Mouse (Mus musculus) embryonic stem cell, embryonic (primary cell): Measurements from ENCODE around the gene Rcc1l.

Experiments used
- CTCF ChIA-PET, 4 experiments: fragments of 300-600 bp in 2 of 4; fragments of 350-600 bp in 2 of 4; sonication (Branson Sonifier 250); formaldehyde crosslinking; loops; one replicate each; lab custom pipeline; 2022; ENCODE audit warnings: inconsistent platforms in 2 of 4; lab: Charles Lee
- POLR2A ChIA-PET, 4 experiments: fragments of 300-600 bp in 2 of 4; fragments of 350-600 bp in 2 of 4; sonication (Branson Sonifier 250); formaldehyde crosslinking; loops; one replicate each; lab custom pipeline; 2022; ENCODE audit warnings: antibody characterized with exemption in 4 of 4, inconsistent platforms in 1 of 4; lab: Charles Lee

Rcc1l gene

DNA sequence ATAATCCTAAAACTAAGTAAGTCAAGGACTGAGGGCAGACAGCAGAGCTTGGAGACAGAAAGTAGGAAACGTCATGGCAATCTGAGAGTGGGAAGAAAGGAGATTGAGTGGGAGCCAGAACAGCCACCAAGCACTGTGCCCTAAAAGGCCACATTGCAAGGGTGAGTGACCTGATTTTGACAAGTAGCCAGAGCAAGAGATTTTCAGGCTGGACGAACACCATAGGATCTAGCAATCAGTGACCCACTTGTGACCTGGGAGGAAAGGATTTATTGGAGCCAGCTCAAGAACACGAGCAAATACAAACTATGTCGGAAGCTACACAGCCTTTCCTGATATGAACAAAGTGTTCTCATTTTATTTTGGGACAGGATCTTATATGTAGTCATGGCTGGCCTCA lies 6.2 kb upstream of the Rcc1l start:
- ChIA-PET CTCF (interaction anchor here in 1 of 4 experiments (0.6 kb wide), 1 partner anchor 95 kb away, joined by 4 read pairs; no protein-coding TSS in a partner anchor), POLR2A (interaction anchor here in 3 of 4 experiments (0.7 to 3.5 kb wide), 23 partner anchors 8 to 191 kb away, joined by 3 to 23 read pairs (median 3); partner anchors contain the start of gene Rcc1l (in 1 of the 3))

DNA sequence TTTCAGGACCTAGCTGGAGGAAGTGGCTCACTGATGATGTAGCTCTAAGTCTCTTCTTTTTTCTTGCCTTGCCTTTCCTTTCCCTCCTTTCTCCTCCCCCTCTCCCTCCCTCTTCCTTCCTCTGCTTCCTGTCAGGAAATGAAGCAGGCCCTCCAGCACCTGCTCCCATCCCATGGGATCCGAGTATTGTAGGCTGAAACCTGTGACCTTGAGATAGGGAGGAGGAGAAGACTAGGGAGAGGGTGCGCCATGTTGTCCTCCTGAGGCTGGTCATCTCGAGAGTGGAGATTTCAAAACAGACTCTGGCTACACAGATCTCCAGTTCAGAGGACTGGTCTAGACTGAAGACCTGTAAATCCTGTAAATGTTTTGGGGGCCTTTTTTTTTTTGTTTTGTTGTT lies 5.6 kb upstream of the Rcc1l start:
- ChIA-PET CTCF (interaction anchor here in 1 of 4 experiments (0.6 kb wide), 1 partner anchor 96 kb away, joined by 4 read pairs; no protein-coding TSS in a partner anchor), POLR2A (interaction anchor here in 3 of 4 experiments (0.6 to 3.5 kb wide), 19 partner anchors 7 to 895 kb away, joined by 3 to 23 read pairs (median 3); partner anchors contain the start of gene Rcc1l (in 1 of the 3))

DNA sequence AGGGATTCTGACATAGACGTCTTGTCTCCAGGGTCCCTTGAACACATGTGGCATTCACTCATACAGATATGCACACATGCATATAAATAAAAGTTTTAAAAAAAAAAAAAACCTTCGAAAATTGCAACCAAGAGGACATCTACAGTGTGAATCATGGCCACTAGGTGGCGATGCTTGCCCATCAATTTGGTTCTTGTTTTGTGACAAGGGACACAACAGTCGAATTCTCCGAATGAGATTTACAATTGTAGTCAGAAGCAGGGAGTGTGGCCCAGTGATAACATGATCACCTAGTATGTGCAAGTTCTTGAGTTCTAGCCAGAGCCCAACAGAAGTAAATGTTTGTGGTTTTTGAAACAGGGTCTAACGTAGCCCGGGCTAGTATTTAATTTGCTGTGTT lies 3.3 kb upstream of the Rcc1l start:
- ChIA-PET POLR2A (interaction anchor here in 3 of 4 experiments (0.9 to 2.4 kb wide), 6 partner anchors 12 to 193 kb away, joined by 3 to 10 read pairs (median 4); no protein-coding TSS in a partner anchor), CTCF (interaction anchor here (0.7 to 1.9 kb wide), 6 partner anchors 18 to 310 kb away, joined by 3 to 10 read pairs (median 4); no protein-coding TSS in a partner anchor)

GRCm38 (mm10) chr5:134178536-134178935 lies 2.0 kb upstream of the Rcc1l start:
- CTCF ChIA-PET: interaction anchor here (0.6 to 1.9 kb wide), 8 partner anchors 49 to 313 kb away, joined by 3 to 10 read pairs (median 4); no protein-coding TSS in a partner anchor
- POLR2A ChIA-PET: interaction anchor here (0.6 to 5.5 kb wide), 35 partner anchors 8 to 788 kb away, joined by 3 to 27 read pairs (median 3); partner anchors contain the start of genes Clip2 (in 1 of the 4), Gtf2i (in 1 of the 4) and Gtf2ird1 (in 1 of the 4)

DNA sequence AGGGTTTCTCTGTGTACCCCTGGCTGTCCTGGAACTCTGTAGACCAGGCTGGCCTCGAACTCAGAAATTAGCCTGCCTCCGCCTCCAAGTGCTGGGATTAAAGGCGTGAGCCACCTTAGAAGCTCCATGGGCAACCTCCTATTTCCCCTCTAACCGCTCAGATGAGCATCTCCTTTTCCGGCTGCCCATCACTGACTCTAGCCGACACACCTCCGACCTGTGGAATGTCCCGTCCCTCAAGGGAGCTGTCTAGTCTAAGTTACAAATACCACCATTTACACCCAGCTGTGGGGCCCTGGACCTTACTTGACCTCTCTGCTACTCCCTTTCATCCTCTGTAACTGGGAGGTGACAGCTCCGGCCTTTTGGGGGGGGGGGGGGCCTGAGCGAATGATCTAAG lies 878 bp downstream of the Rcc1l start:
- ChIA-PET POLR2A (interaction anchor here (0.6 to 5.5 kb wide), 59 partner anchors 8 to 938 kb away, joined by 3 to 27 read pairs (median 4); partner anchors contain the start of genes Gtf2ird2 (in 2 of the 4) and Castor2 (in 1 of the 4)), CTCF (interaction anchor here (0.5 to 2.5 kb wide), 19 partner anchors 9 to 973 kb away, joined by 3 to 8 read pairs (median 4); no protein-coding TSS in a partner anchor)

GRCm38 (mm10) chr5:134173206-134173605 lies 3.4 kb downstream of the Rcc1l start:
- ChIA-PET POLR2A (interaction anchor here in 2 of 4 experiments (0.8 to 4.7 kb wide), 10 partner anchors 11 to 318 kb away, joined by 3 to 23 read pairs (median 4); partner anchors contain the start of gene Gtf2ird2 (in 2 of the 2)), CTCF (interaction anchor here (0.5 to 1.4 kb wide), 46 partner anchors 9 to 1784 kb away, joined by 3 to 17 read pairs (median 4); partner anchors contain the start of genes Castor2 (in 2 of the 4), Gtf2ird2 (in 1 of the 4) and Limk1 (in 1 of the 4))

DNA sequence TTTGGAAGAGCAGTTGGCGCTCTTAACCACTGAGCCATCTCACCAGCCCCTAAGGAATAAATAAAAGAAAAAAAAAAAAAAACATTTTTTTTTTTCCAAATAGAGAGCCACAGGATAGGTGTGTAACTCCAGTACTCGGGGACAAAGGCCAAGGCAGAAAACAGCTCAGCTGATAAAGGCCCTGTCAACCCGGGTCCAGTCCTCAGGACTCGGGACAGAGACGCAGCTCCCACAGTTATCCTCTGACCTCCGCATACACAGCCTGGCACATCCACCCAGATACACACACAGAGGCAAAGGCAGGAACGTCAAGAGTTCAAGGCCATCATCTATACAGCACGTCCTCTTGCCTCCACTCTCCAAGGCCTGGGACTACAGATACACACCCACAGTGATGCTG lies 6.4 kb downstream of the Rcc1l start:
- ChIA-PET CTCF (interaction anchor here in 3 of 4 experiments (0.6 to 1.2 kb wide), 6 partner anchors 49 to 1733 kb away, joined by 3 to 8 read pairs (median 5); no protein-coding TSS in a partner anchor), POLR2A (interaction anchor here (0.5 to 2.2 kb wide), 10 partner anchors 9 to 252 kb away, joined by 3 to 9 read pairs (median 3); partner anchors contain the start of gene Castor2 (in 1 of the 4))

GRCm38 (mm10) chr5:134169231-134169630 lies 7.3 kb downstream of the Rcc1l start:
- ChIA-PET CTCF (no interaction called here), POLR2A (interaction anchor here in 2 of 4 experiments (0.5 to 2.1 kb wide), 3 partner anchors 9 to 107 kb away, joined by 3 to 6 read pairs (median 4); partner anchors contain the start of gene Gtf2ird2 (in 1 of the 2))

DNA sequence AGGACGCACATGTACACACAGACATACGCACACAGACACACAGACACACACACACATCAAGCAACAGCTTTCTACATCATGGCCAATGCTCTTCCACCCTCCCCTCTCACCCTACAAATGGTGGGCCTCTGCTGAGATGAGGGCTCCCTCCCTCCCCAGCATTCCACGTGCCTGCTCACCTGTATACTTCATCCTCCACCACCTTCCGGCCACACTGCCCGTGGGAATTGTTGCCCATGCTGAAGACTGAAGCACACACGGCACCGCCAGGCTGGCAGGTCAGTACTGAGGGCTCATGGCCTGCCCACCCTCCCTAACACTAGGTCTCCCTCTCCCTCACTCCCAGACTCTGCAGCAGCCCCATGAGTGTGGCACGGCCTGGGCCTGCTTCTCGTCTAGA lies 8.5 kb downstream of the Rcc1l start:
- POLR2A ChIA-PET: interaction anchor here in 3 of 4 experiments (0.7 to 2.1 kb wide), 7 partner anchors 8 to 16 kb away, joined by 3 to 6 read pairs (median 4); partner anchors contain the start of genes Rcc1l (in 2 of the 3) and Gtf2ird2 (in 1 of the 3)
- CTCF ChIA-PET: interaction anchor here in 2 of 4 experiments (0.6 to 1.1 kb wide), 4 partner anchors 106 to 321 kb away, joined by 3 read pairs; no protein-coding TSS in a partner anchor

DNA sequence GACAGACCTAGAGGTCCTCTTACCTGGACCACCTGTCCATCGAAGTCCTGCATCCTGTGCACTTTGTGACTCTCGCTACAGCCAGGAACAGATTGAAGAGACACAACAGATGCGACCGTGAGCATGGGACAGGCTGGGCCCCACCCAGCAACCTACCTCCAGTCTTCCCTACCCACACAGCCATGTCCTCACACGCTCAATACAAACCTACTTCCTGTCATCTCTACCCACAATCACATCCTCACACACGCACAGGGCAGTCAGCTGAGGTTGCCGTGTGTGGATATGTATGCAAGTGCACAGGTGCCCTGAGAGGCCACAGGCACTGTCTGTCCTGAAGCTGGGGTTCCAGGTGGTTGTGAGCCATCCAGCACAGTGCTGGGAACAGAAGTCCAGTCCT lies 9.9 kb downstream of the Rcc1l start:
- ChIA-PET POLR2A (interaction anchor here in 1 of 4 experiments (1.6 kb wide), 1 partner anchor 9 kb away, joined by 5 read pairs; the partner anchor contains the start of gene Rcc1l), CTCF (interaction anchor here in 2 of 4 experiments (0.6 to 0.7 kb wide), 2 partner anchors 325 to 465 kb away, joined by 3 read pairs; no protein-coding TSS in a partner anchor)

- POLR2A ChIA-PET: interaction anchor here in 1 of 4 experiments (2.3 kb wide), 1 partner anchor 11 kb away, joined by 5 read pairs; the partner anchor contains the start of gene Rcc1l
- CTCF ChIA-PET: interaction anchor here in 3 of 4 experiments (0.6 to 1.2 kb wide), 4 partner anchors 8 to 468 kb away, joined by 3 to 5 read pairs (median 3); no protein-coding TSS in a partner anchor
Measured at GRCm38 (mm10) chr5:134164688-134165087, 11.9 kb downstream of the Rcc1l start.

- POLR2A ChIA-PET: interaction anchor here in 3 of 4 experiments (0.7 to 2.5 kb wide), 7 partner anchors 11 to 283 kb away, joined by 3 to 7 read pairs (median 3); no protein-coding TSS in a partner anchor
- CTCF ChIA-PET: no interaction called here
Measured at GRCm38 (mm10) chr5:134155916-134156466, 20.6 kb downstream of the Rcc1l start.

GRCm38 (mm10) chr5:134151895-134152294 lies 24.7 kb downstream of the Rcc1l start:
- ChIA-PET CTCF (interaction anchor here in 1 of 4 experiments (2.0 kb wide), 1 partner anchor 21 kb away, joined by 5 read pairs; no protein-coding TSS in a partner anchor), POLR2A (interaction anchor here in 2 of 4 experiments (0.7 to 2.2 kb wide), 5 partner anchors 9 to 19 kb away, joined by 3 to 7 read pairs (median 3); no protein-coding TSS in a partner anchor)

- ChIA-PET CTCF (interaction anchor here in 1 of 4 experiments (0.7 kb wide), 1 partner anchor 25 kb away, joined by 3 read pairs; no protein-coding TSS in a partner anchor), POLR2A (interaction anchor here in 1 of 4 experiments (0.6 kb wide), 1 partner anchor 166 kb away, joined by 7 read pairs; the partner anchor contains the start of gene Gtf2i)
Measured at GRCm38 (mm10) chr5:134148153-134148552, 28.4 kb downstream of the Rcc1l start.

GRCm38 (mm10) chr5:134147194-134147753 lies 29.3 kb downstream of the Rcc1l start:
- ChIA-PET CTCF (interaction anchor here in 1 of 4 experiments (0.5 kb wide), 2 partner anchors 140 to 320 kb away, joined by 5 read pairs; no protein-coding TSS in a partner anchor), POLR2A (interaction anchor here in 1 of 4 experiments (0.6 kb wide), 1 partner anchor 167 kb away, joined by 7 read pairs; the partner anchor contains the start of gene Gtf2i)

- POLR2A ChIA-PET: interaction anchor here in 3 of 4 experiments (0.6 to 2.3 kb wide), 7 partner anchors 8 to 403 kb away, joined by 3 to 7 read pairs (median 3); partner anchors contain the start of gene Castor2 (in 1 of the 3)
- CTCF ChIA-PET: interaction anchor here in 3 of 4 experiments (1.1 to 1.2 kb wide), 4 partner anchors 48 to 472 kb away, joined by 3 to 4 read pairs (median 3); no protein-coding TSS in a partner anchor
Measured at GRCm38 (mm10) chr5:134144986-134145385, 31.6 kb downstream of the Rcc1l start.

DNA sequence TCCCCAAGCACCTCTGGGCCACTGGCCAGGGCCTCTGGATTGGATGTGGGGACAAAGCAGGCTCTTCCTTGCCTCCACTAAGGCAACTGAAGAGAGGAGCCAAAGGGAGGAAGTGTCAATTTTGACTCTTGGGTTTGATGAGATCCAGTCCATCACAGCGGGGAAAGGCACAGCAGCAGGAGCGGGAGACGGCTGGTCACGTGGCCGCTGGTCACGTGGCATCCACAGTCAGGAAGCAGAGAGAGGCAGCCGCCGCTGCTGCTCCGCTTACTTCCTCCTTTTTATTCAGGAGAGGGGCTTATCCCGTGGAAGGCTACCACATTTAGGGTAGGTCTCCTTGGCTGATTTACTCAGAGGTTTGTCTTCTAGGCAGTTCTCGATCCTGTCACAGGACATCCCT lies 34.2 kb downstream of the Rcc1l start:
- POLR2A ChIA-PET: interaction anchor here in 3 of 4 experiments (0.7 to 2.1 kb wide), 18 partner anchors 9 to 268 kb away, joined by 3 to 9 read pairs (median 4); no protein-coding TSS in a partner anchor
- CTCF ChIA-PET: interaction anchor here in 3 of 4 experiments (0.6 to 1.1 kb wide), 3 partner anchors 78 to 311 kb away, joined by 3 read pairs; no protein-coding TSS in a partner anchor
